Mouse (Mus musculus) stomach, postnatal 0 days (tissue): ENCODE measurements around the gene Olfr807.

Source experiments
- CTCF ChIP-seq: IDR thresholded peaks from 2 replicates; pipeline ENCODE4 v1.5.1; 2016; ENCODE audit warnings: antibody characterized with exemption, low read depth, mild to moderate bottlenecking, moderate library complexity
- EP300 ChIP-seq: optimal IDR thresholded peaks from 2 replicates; pipeline ENCODE3; 2016; ENCODE audit warnings: antibody characterized with exemption

- TF ChIP-seq CTCF (no peak), EP300 (no peak)
These were observed 37.2 kb upstream of the Olfr807 start, which contains the start of gene Olfr810 for GRCm38 (mm10) chr10:129794817-129795216.
